Mouse (Mus musculus): ENCODE data around the gene Bphl. TPM values are rescaled to one million over a fixed set of nuclear protein-coding genes. Genes with fewer than 3 reads are reported as not detected.

The Bphl gene
- polyA plus RNA-seq, 1 experiment = 15.7 TPM

- Histone ChIP-seq H3K9me3 (replicated peaks; ENCODE audit: control insufficient read depth, insufficient read depth, low read length, poor library complexity, severe bottlenecking) (no peaks in the 10 kb centered on the region), H3K36me3 (ENCODE audit: control insufficient read depth, insufficient read depth, low read length, poor library complexity, severe bottlenecking) (no peaks in the 10 kb centered on the region), H3K9ac (ENCODE audit: low read depth, poor library complexity, severe bottlenecking) (no peak overlapping the region), H3K4me1 (ENCODE audit: control insufficient read depth, insufficient read depth, low read length) (peaks cover 7% of the 10 kb centered on the region), H3K27ac (ENCODE audit: insufficient read depth, low read length) (no peak overlapping the region), H3K4me3 (ENCODE audit: low read depth, low read length) (no peak overlapping the region), H3K27me3 (ENCODE audit: control insufficient read depth, insufficient read depth, low read length, poor library complexity, severe bottlenecking) (no peaks in the 10 kb centered on the region)
- TF ChIP-seq POLR2A (IDR thresholded peaks at IDR 0.05; ENCODE audit: insufficient read depth, low read length) (no peak), CTCF (IDR thresholded peaks at IDR 0.05; ENCODE audit: low read depth, low read length) (no peak), EP300 (IDR thresholded peaks at IDR 0.05; ENCODE audit: insufficient read depth, low read depth, low read length) (no peak)
Observed at GRCm38 (mm10) chr13:34088871-34089288, 51.5 kb downstream of the Bphl start.

GRCm38 (mm10) chr13:34089358-34089757 lies 52.0 kb downstream of the Bphl start:
- no peaks in the 10 kb centered on the region for H3K36me3 ChIP-seq (ENCODE audit: control insufficient read depth, insufficient read depth, low read length, poor library complexity, severe bottlenecking)
- peaks cover 6% of the 10 kb centered on the region for H3K4me1 ChIP-seq (ENCODE audit: control insufficient read depth, insufficient read depth, low read length)
- no peak overlapping the region for H3K27ac ChIP-seq (ENCODE audit: insufficient read depth, low read length)
- no peak for TF ChIP-seq EP300 (IDR thresholded peaks at IDR 0.05; ENCODE audit: insufficient read depth, low read depth, low read length)
- H3K4me3 ChIP-seq (ENCODE audit: low read depth, low read length) = no peak overlapping the region
- H3K27me3 ChIP-seq (ENCODE audit: control insufficient read depth, insufficient read depth, low read length, poor library complexity, severe bottlenecking) = no peaks in the 10 kb centered on the region
- H3K9ac ChIP-seq (ENCODE audit: low read depth, poor library complexity, severe bottlenecking) = no peak overlapping the region
- H3K9me3 ChIP-seq (replicated peaks; ENCODE audit: control insufficient read depth, insufficient read depth, low read length, poor library complexity, severe bottlenecking) = no peaks in the 10 kb centered on the region

- H3K27me3 ChIP-seq (ENCODE audit: control insufficient read depth, insufficient read depth, low read length, poor library complexity, severe bottlenecking) = no peaks in the 10 kb centered on the region
- H3K4me1 ChIP-seq (ENCODE audit: control insufficient read depth, insufficient read depth, low read length) = no peaks in the 10 kb centered on the region
- H3K27ac ChIP-seq (ENCODE audit: insufficient read depth, low read length) = no peak overlapping the region
- H3K4me3 ChIP-seq (ENCODE audit: low read depth, low read length) = no peak overlapping the region
- no peaks in the 10 kb centered on the region for H3K9me3 ChIP-seq (replicated peaks; ENCODE audit: control insufficient read depth, insufficient read depth, low read length, poor library complexity, severe bottlenecking)
- TF ChIP-seq EP300 (IDR thresholded peaks at IDR 0.05; ENCODE audit: insufficient read depth, low read depth, low read length) (no peak), CTCF (IDR thresholded peaks at IDR 0.05; ENCODE audit: low read depth, low read length) (no peak), POLR2A (IDR thresholded peaks at IDR 0.05; ENCODE audit: insufficient read depth, low read length) (no peak)
- H3K9ac ChIP-seq (ENCODE audit: low read depth, poor library complexity, severe bottlenecking) = no peak overlapping the region
- no peaks in the 10 kb centered on the region for H3K36me3 ChIP-seq (ENCODE audit: control insufficient read depth, insufficient read depth, low read length, poor library complexity, severe bottlenecking)
Observed at GRCm38 (mm10) chr13:34095542-34096435, 58.4 kb downstream of the Bphl start.

DNA sequence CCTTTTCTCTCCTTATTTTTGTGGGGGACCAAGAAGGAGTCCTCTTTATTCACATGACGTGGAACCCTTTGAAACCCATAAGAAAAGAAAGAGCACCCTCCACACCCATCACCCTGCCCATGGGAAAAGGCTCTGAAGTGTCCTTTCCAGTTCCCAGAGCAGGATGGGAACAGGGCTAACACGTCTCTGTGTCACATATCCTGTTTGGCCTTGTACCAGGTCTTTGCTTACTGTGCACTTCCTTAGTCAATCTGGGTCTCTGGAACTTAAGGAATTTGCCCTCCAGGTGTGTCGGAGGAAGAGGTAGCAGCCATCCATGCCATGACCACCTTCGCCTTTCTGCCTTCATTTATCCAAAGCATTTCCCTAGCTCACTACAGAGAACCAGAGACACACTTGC lies 59.1 kb downstream of the Bphl start:
- TF ChIP-seq CTCF (IDR thresholded peaks at IDR 0.05; ENCODE audit: low read depth, low read length) = no peak
- TF ChIP-seq POLR2A (IDR thresholded peaks at IDR 0.05; ENCODE audit: insufficient read depth, low read length) = no peak
- no peak for TF ChIP-seq EP300 (IDR thresholded peaks at IDR 0.05; ENCODE audit: insufficient read depth, low read depth, low read length)
- no peak overlapping the region for H3K27ac ChIP-seq (ENCODE audit: insufficient read depth, low read length)

DNA sequence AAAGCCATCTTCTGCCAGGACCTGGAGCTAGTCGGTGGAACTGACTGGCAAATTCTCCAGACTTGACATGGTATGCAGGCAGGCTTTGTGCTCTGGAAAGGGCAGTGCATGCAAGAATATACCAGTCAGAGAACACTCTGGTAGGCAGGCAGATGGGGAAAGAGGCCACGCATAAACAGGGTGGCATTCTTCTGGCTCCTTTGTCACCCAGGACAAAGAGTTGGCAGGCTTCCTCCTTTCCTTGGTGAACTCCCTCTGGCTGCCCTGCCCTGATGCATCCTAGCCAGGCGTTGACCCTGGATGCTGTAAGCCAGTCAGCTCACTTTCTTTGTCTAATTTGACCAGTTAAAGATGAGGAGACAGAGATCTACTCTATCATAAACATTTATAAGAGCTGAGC lies 59.7 kb downstream of the Bphl start:
- Histone ChIP-seq H3K9me3 (replicated peaks; ENCODE audit: control insufficient read depth, insufficient read depth, low read length, poor library complexity, severe bottlenecking) (no peaks in the 10 kb centered on the region), H3K36me3 (ENCODE audit: control insufficient read depth, insufficient read depth, low read length, poor library complexity, severe bottlenecking) (no peaks in the 10 kb centered on the region), H3K4me3 (ENCODE audit: low read depth, low read length) (no peak overlapping the region), H3K27ac (ENCODE audit: insufficient read depth, low read length) (no peak overlapping the region), H3K4me1 (ENCODE audit: control insufficient read depth, insufficient read depth, low read length) (no peaks in the 10 kb centered on the region), H3K27me3 (ENCODE audit: control insufficient read depth, insufficient read depth, low read length, poor library complexity, severe bottlenecking) (no peaks in the 10 kb centered on the region), H3K9ac (ENCODE audit: low read depth, poor library complexity, severe bottlenecking) (no peak overlapping the region)
- TF ChIP-seq EP300 (IDR thresholded peaks at IDR 0.05; ENCODE audit: insufficient read depth, low read depth, low read length) = no peak

More for the DNA sequence above, 59.1 kb downstream of the Bphl start:
- Histone ChIP-seq H3K9me3 (replicated peaks; ENCODE audit: control insufficient read depth, insufficient read depth, low read length, poor library complexity, severe bottlenecking) (no peaks in the 10 kb centered on the region), H3K27me3 (ENCODE audit: control insufficient read depth, insufficient read depth, low read length, poor library complexity, severe bottlenecking) (no peaks in the 10 kb centered on the region), H3K4me1 (ENCODE audit: control insufficient read depth, insufficient read depth, low read length) (no peaks in the 10 kb centered on the region), H3K4me3 (ENCODE audit: low read depth, low read length) (no peak overlapping the region), H3K36me3 (ENCODE audit: control insufficient read depth, insufficient read depth, low read length, poor library complexity, severe bottlenecking) (no peaks in the 10 kb centered on the region), H3K9ac (ENCODE audit: low read depth, poor library complexity, severe bottlenecking) (no peak overlapping the region)

DNA sequence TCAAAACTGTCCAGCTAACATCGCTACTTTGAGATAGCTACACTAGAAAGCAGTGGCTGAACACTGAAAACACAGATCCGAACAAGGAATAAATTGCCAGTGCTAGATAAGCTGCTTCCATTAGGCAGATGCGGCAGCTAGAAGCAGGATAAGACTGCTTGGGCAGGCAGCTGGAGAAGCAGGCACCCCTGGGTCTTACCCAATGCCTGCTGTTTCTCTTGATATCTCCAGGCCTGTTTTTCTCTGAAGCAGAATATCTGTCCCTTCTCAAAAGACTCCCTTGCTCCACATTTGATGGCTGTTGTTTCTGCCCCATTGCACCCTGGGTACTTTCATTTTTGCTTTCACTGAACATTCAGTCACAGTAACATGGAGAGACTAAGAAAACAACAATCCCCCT lies 63.3 kb downstream of the Bphl start:
- Histone ChIP-seq H3K9me3 (replicated peaks; ENCODE audit: control insufficient read depth, insufficient read depth, low read length, poor library complexity, severe bottlenecking) (no peaks in the 10 kb centered on the region), H3K9ac (ENCODE audit: low read depth, poor library complexity, severe bottlenecking) (no peak overlapping the region), H3K36me3 (ENCODE audit: control insufficient read depth, insufficient read depth, low read length, poor library complexity, severe bottlenecking) (no peaks in the 10 kb centered on the region), H3K4me1 (ENCODE audit: control insufficient read depth, insufficient read depth, low read length) (no peaks in the 10 kb centered on the region), H3K27ac (ENCODE audit: insufficient read depth, low read length) (no peak overlapping the region), H3K27me3 (ENCODE audit: control insufficient read depth, insufficient read depth, low read length, poor library complexity, severe bottlenecking) (no peaks in the 10 kb centered on the region), H3K4me3 (ENCODE audit: low read depth, low read length) (no peak overlapping the region)
- TF ChIP-seq POLR2A (IDR thresholded peaks at IDR 0.05; ENCODE audit: insufficient read depth, low read length) (no peak), EP300 (IDR thresholded peaks at IDR 0.05; ENCODE audit: insufficient read depth, low read depth, low read length) (no peak), CTCF (IDR thresholded peaks at IDR 0.05; ENCODE audit: low read depth, low read length) (no peak)

Measured in ES-Bruce4 (cell line).